In the genomic region with DNA sequence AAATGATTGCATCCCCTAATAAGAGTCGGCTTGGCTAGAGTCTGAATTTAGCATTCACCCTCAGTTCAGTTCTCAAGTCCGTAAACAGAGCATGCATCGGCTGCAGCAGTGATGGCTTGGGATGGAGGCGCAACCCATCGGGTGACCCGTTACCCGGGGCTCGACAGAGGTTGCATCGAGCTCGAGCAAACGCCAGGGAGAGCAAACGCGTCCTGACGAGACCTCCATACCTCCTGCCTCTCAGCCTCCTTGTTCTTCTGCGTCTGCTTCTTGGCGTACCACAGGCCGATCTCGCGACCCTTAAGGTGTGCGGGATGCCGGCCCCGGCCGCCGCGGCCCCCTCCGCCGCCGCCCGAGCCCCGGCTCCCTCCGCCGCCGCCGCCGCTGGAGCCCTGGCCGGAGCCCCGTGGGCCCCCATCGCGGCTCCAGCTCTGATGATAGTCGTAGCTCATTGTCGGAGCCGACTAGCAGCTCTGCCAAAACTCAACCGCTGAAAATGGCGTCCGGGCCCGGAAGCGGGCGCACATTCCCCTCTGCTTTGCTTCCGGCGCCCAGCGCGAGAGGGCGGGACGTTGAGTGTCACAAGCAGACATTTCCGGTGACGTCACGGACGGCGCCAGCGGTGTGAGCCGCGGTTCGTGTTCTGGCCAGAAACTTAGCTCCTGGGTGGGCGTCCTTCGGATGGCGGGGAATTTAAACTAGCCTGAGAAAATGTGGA, we compare ENCODE assay signal across 8 mouse cellular contexts. TPM values are rescaled to one million over a fixed set of nuclear protein-coding genes. Genes with fewer than 3 reads are reported as not detected.
DNase-seq lines count a peak whose midpoint lies in the region; ATAC-seq and TF ChIP-seq lines count a peak whose summit lies in the region.

Gene Dhx36, minus strand, starts transcription at position 517 of the 718 bp plus-strand sequence.

- peak; percentile 94 for DNase-seq in A20 (ENCODE audit: low read depth, low spot score)
- DNase-seq in heart, adult 9 months (ENCODE audit: low spot score in 2 of 2) = peak; percentile 94 to 95
- peak; percentile 85 to 89 for DNase-seq in monocyte, adult 2 months (ENCODE audit: low read depth in 1 of 2, low spot score in 2 of 2)
- DNase-seq in spleen, postnatal 36 days (ENCODE audit: low spot score in 2 of 2) = peak; percentile 93 to 94

- ATAC-seq in kidney, embryonic 14.5 days (ENCODE audit: low FRiP score, low TSS enrichment) = peak; percentile 99
- ATAC-seq in limb, embryonic 15.5 days (ENCODE audit: insufficient number of reproducible peaks, low FRiP score, low TSS enrichment, low read depth) = peak; percentile 96

- H3K9ac ChIP-seq in kidney, embryonic 14.5 days (ENCODE audit: low read depth, low read length) = peak within 1 kb of the TSS; percentile 93
- peak within 1 kb of the TSS; percentile 74 for H3K9ac ChIP-seq in limb, embryonic 15.5 days

- peak within 1 kb of the TSS; percentile 91 for H3K4me3 ChIP-seq in bone marrow macrophage, adult 2 months (ENCODE audit: insufficient read depth, low read length)
- peak within 1 kb of the TSS; percentile 78 for H3K4me3 ChIP-seq in embryonic fibroblast, embryonic 13.5 days (ENCODE audit: insufficient read depth, low read length)
- H3K4me3 ChIP-seq in kidney, embryonic 14.5 days (ENCODE audit: low read length) = peak within 1 kb of the TSS; percentile 92
- H3K4me3 ChIP-seq in limb, embryonic 15.5 days = peak within 1 kb of the TSS; percentile 81

- no peaks in the 10 kb centered on the region for H3K27me3 ChIP-seq in kidney, embryonic 14.5 days (ENCODE audit: control insufficient read depth, insufficient read depth, low read length)
- H3K27me3 ChIP-seq in limb, embryonic 15.5 days = no peaks in the 10 kb centered on the region

- no peak for TF ChIP-seq CTCF in bone marrow macrophage, adult 2 months (IDR thresholded peaks at IDR 0.05; ENCODE audit: low read depth, low read length)
- TF ChIP-seq CTCF in embryonic fibroblast, embryonic 13.5 days (IDR thresholded peaks at IDR 0.05; ENCODE audit: borderline replicate concordance, insufficient read depth, low read length) = no peak

- no peak for TF ChIP-seq POLR2A in bone marrow macrophage, adult 2 months (IDR thresholded peaks at IDR 0.05; ENCODE audit: borderline replicate concordance, low read depth, low read length)
- TF ChIP-seq POLR2A in embryonic fibroblast, embryonic 13.5 days (IDR thresholded peaks at IDR 0.05; ENCODE audit: low read depth, low read length) = peak; percentile 47

- no peak within 1 kb of the TSS for H3K27ac ChIP-seq in bone marrow macrophage, adult 2 months (ENCODE audit: insufficient read depth, low read depth, low read length)
- H3K27ac ChIP-seq in embryonic fibroblast, embryonic 13.5 days (ENCODE audit: insufficient read depth, low read length) = no peak within 1 kb of the TSS
- H3K27ac ChIP-seq in kidney, embryonic 14.5 days (ENCODE audit: low read depth, low read length) = peak within 1 kb of the TSS; percentile 91
- peak within 1 kb of the TSS; percentile 96 for H3K27ac ChIP-seq in limb, embryonic 15.5 days

- WGBS in kidney, embryonic 14.5 days = under 1% methylated on average over 66 of the region's 66 CpGs
- WGBS in limb, embryonic 15.5 days = under 1% methylated on average over 66 of the region's 66 CpGs

- peak within 1 kb of the TSS; percentile 57 for H3K4me2 ChIP-seq in kidney, embryonic 14.5 days (replicated peaks; ENCODE audit: low read depth, low read length)
- H3K4me2 ChIP-seq in limb, embryonic 15.5 days = peak within 1 kb of the TSS; percentile 50

- no peaks in the 10 kb centered on the region for H3K9me3 ChIP-seq in kidney, embryonic 14.5 days (ENCODE audit: control insufficient read depth, low read length)
- no peaks in the 10 kb centered on the region for H3K9me3 ChIP-seq in limb, embryonic 15.5 days

- peaks cover 5% of the 10 kb centered on the region for H3K4me1 ChIP-seq in bone marrow macrophage, adult 2 months (ENCODE audit: control insufficient read depth, insufficient read depth, low read length)
- no peaks in the 10 kb centered on the region for H3K4me1 ChIP-seq in embryonic fibroblast, embryonic 13.5 days (ENCODE audit: control insufficient read depth, insufficient read depth, low read length)
- H3K4me1 ChIP-seq in kidney, embryonic 14.5 days (ENCODE audit: control insufficient read depth, insufficient read depth, low read length) = peaks cover 7% of the 10 kb centered on the region
- H3K4me1 ChIP-seq in limb, embryonic 15.5 days = peaks cover 6% of the 10 kb centered on the region

- H3K36me3 ChIP-seq in kidney, embryonic 14.5 days (ENCODE audit: control insufficient read depth, insufficient read depth, low read length) = peaks cover under 1% of the 10 kb centered on the region
- 0 out of 2 replicates have a peak, but pooled peaks cover 2% of the 10 kb centered on the region for H3K36me3 ChIP-seq in limb, embryonic 15.5 days

RNA-seq across cellular contexts. Expression of gene Dhx36, which starts in this region (rescaled TPM):
- 25.6 and 30.0 TPM in 2 replicates for polyA plus RNA-seq in bone marrow macrophage, adult 2 months (2012; ENCODE audit: insufficient read depth, insufficient read length, missing spikeins)
- polyA plus RNA-seq in embryonic fibroblast, embryonic 13.5 days (2011; ENCODE audit: insufficient read length, low read depth, missing spikeins) = 45.8 and 50.8 TPM in 2 replicates
- polyA plus RNA-seq in kidney, embryonic 14.5 days (2014; fragmentation: Nextera tagmentation; extraction: Ambion mirVana) = 44.1 and 45.0 TPM in 2 replicates
- polyA plus RNA-seq in limb, embryonic 15.5 days (2015; fragmentation: Nextera tagmentation; extraction: Ambion mirVana) = 19.7 and 25.3 TPM in 2 replicates

Comparison
In these comparisons a context has a peak if more than half of its experiments do, and no peak if none do; other contexts are left out.
1. H3K27ac ChIP-seq: peak in kidney, embryonic 14.5 days (single experiment) and limb, embryonic 15.5 days (single experiment); none in bone marrow macrophage, adult 2 months (single experiment) and embryonic fibroblast, embryonic 13.5 days (single experiment).
2. Peak in every context shown above with its lines, with median percentiles within 50 percentile points of each other: DNase-seq and H3K4me3 ChIP-seq.